Mouse (Mus musculus): Measurements from ENCODE around the gene Nme7. TPM values are rescaled to one million over a fixed set of nuclear protein-coding genes. Genes with fewer than 3 reads are reported as not detected.

Gene Nme7
- total RNA-seq (2018; cell fraction: chromatin; rRNA removed): 10 to 100 TPM in 22 of 26 experiments, 1 to 10 TPM in 4; 3.9 to 55.7 (median 34.3) TPM
- total RNA-seq (2018; cell fraction: cytosol; rRNA removed): 10 to 100 TPM in 22 of 26 experiments, 1 to 10 TPM in 4; 6.4 to 16.1 (median 11.9) TPM
- total RNA-seq (2018; cell fraction: nucleus; rRNA removed): 10 to 100 TPM in 19 of 26 experiments, 1 to 10 TPM in 7; 5.2 to 32.1 (median 15.4) TPM
- 10.9 to 12.9 TPM (median 11.3 TPM) in 3 replicates for polyA plus RNA-seq (2018)

GRCm38 (mm10) chr1:164303821-164304220, at the start of gene Nme7:
Gene Nme7, plus strand, starts transcription at chr1:164304121.
- 90% methylated on average over 5 of the region's 5 CpGs for WGBS (ENCODE audit: missing documents)
- peaks cover 34% of the 10 kb centered on the region for H3K79me2 ChIP-seq (ENCODE audit: inconsistent target)
- H3K36me3 ChIP-seq (ENCODE audit: inconsistent target): peaks cover 22% of the 10 kb centered on the region
- H3K4me3 ChIP-seq (ENCODE audit: inconsistent target): no peak within 1 kb of the TSS
- H3K27ac ChIP-seq: no peak within 1 kb of the TSS

- WGBS (ENCODE audit: missing documents): 92% methylated on average over 3 of the region's 3 CpGs
- Histone ChIP-seq H3K79me2 (ENCODE audit: inconsistent target) (peaks cover 54% of the 10 kb centered on the region), H3K36me3 (ENCODE audit: inconsistent target) (0 out of 2 replicates have a peak, but pooled peaks cover 7% of the 10 kb centered on the region), H3K4me3 (ENCODE audit: inconsistent target) (no peak overlapping the region), H3K27ac (no peak overlapping the region)
Measured at GRCm38 (mm10) chr1:164254836-164255235, 49.1 kb upstream of the Nme7 start.

GRCm38 (mm10) chr1:164260171-164261028, 43.5 kb upstream of the Nme7 start:
- H3K79me2 ChIP-seq (ENCODE audit: inconsistent target): no peaks in the 10 kb centered on the region
- no peak overlapping the region for H3K4me3 ChIP-seq (ENCODE audit: inconsistent target)
- WGBS (ENCODE audit: missing documents): 93% methylated on average over 16 of the region's 16 CpGs
- peaks cover 15% of the 10 kb centered on the region; the same call in 1 of the 2 replicates for H3K36me3 ChIP-seq (ENCODE audit: inconsistent target)
- H3K27ac ChIP-seq: no peak overlapping the region

GRCm38 (mm10) chr1:164261553-164261952, 42.4 kb upstream of the Nme7 start:
- no peaks in the 10 kb centered on the region for H3K79me2 ChIP-seq (ENCODE audit: inconsistent target)

GRCm38 (mm10) chr1:164270941-164271340, 33.0 kb upstream of the Nme7 start:
- WGBS (ENCODE audit: missing documents): 91% methylated on average over 7 of the region's 7 CpGs
- Histone ChIP-seq H3K4me3 (ENCODE audit: inconsistent target) (no peak overlapping the region), H3K79me2 (ENCODE audit: inconsistent target) (no peaks in the 10 kb centered on the region), H3K27ac (no peak overlapping the region), H3K36me3 (ENCODE audit: inconsistent target) (no peaks in the 10 kb centered on the region)

More at GRCm38 (mm10) chr1:164261553-164261952, 42.4 kb upstream of the Nme7 start:
- WGBS (ENCODE audit: missing documents): 87% methylated on average over 7 of the region's 7 CpGs
- Histone ChIP-seq H3K36me3 (ENCODE audit: inconsistent target) (peaks cover 15% of the 10 kb centered on the region; the same call in 1 of the 2 replicates), H3K4me3 (ENCODE audit: inconsistent target) (no peak overlapping the region), H3K27ac (no peak overlapping the region)

GRCm38 (mm10) chr1:164273659-164274058, 30.3 kb upstream of the Nme7 start:
- Histone ChIP-seq H3K4me3 (ENCODE audit: inconsistent target) (no peak overlapping the region), H3K36me3 (ENCODE audit: inconsistent target) (no peaks in the 10 kb centered on the region), H3K79me2 (ENCODE audit: inconsistent target) (no peaks in the 10 kb centered on the region), H3K27ac (no peak overlapping the region)
- WGBS (ENCODE audit: missing documents): 83% methylated on average over 6 of the region's 6 CpGs

- whole genome bisulfite sequencing (ENCODE audit: missing documents): under 1% methylated on average over 31 of the region's 31 CpGs
- no peaks in the 10 kb centered on the region for H3K36me3 ChIP-seq (ENCODE audit: inconsistent target)
- H3K79me2 ChIP-seq (ENCODE audit: inconsistent target): no peaks in the 10 kb centered on the region
- H3K27ac ChIP-seq: peak within 1 kb of the TSS; percentile 12; the same call in 1 of the 2 replicates
- peak within 1 kb of the TSS; percentile 66 for H3K4me3 ChIP-seq (ENCODE audit: inconsistent target)
Measured at GRCm38 (mm10) chr1:164275455-164275954, 28.4 kb upstream of the Nme7 start, which contains the start of gene Ccdc181. Gene Ccdc181, plus strand, starts transcription at chr1:164275585.

GRCm38 (mm10) chr1:164276552-164276951, 27.4 kb upstream of the Nme7 start:
- 85% methylated on average over 3 of the region's 3 CpGs for WGBS (ENCODE audit: missing documents)
- no peaks in the 10 kb centered on the region for H3K79me2 ChIP-seq (ENCODE audit: inconsistent target)
- no peak overlapping the region for H3K27ac ChIP-seq

GRCm38 (mm10) chr1:164279332-164279731, 24.6 kb upstream of the Nme7 start:
- Histone ChIP-seq H3K4me3 (ENCODE audit: inconsistent target) (no peak overlapping the region), H3K36me3 (ENCODE audit: inconsistent target) (no peaks in the 10 kb centered on the region)
- 87% methylated on average over 4 of the region's 4 CpGs for WGBS (ENCODE audit: missing documents)

More at GRCm38 (mm10) chr1:164276552-164276951, 27.4 kb upstream of the Nme7 start:
- Histone ChIP-seq H3K36me3 (ENCODE audit: inconsistent target) (no peaks in the 10 kb centered on the region), H3K4me3 (ENCODE audit: inconsistent target) (no peak overlapping the region)

GRCm38 (mm10) chr1:164284007-164284406, 19.9 kb upstream of the Nme7 start:
- no peaks in the 10 kb centered on the region for H3K36me3 ChIP-seq (ENCODE audit: inconsistent target)

More at GRCm38 (mm10) chr1:164279332-164279731, 24.6 kb upstream of the Nme7 start:
- Histone ChIP-seq H3K79me2 (ENCODE audit: inconsistent target) (no peaks in the 10 kb centered on the region), H3K27ac (no peak overlapping the region)

GRCm38 (mm10) chr1:164287406-164287805, 16.5 kb upstream of the Nme7 start:
- Histone ChIP-seq H3K4me3 (ENCODE audit: inconsistent target) (no peak overlapping the region), H3K79me2 (ENCODE audit: inconsistent target) (no peaks in the 10 kb centered on the region), H3K27ac (no peak overlapping the region), H3K36me3 (ENCODE audit: inconsistent target) (peaks cover 20% of the 10 kb centered on the region)
- 92% methylated on average over 15 of the region's 15 CpGs for WGBS (ENCODE audit: missing documents)

More at GRCm38 (mm10) chr1:164284007-164284406, 19.9 kb upstream of the Nme7 start:
- WGBS (ENCODE audit: missing documents): 85% methylated on average over 3 of the region's 3 CpGs
- Histone ChIP-seq H3K79me2 (ENCODE audit: inconsistent target) (no peaks in the 10 kb centered on the region), H3K4me3 (ENCODE audit: inconsistent target) (no peak overlapping the region), H3K27ac (no peak overlapping the region)

- no peak overlapping the region for H3K4me3 ChIP-seq (ENCODE audit: inconsistent target)
- H3K79me2 ChIP-seq (ENCODE audit: inconsistent target): no peaks in the 10 kb centered on the region
- peaks cover 46% of the 10 kb centered on the region for H3K36me3 ChIP-seq (ENCODE audit: inconsistent target)
- no peak overlapping the region for H3K27ac ChIP-seq
- WGBS (ENCODE audit: missing documents): 95% methylated on average over 5 of the region's 5 CpGs
Measured at GRCm38 (mm10) chr1:164292040-164292439, 11.9 kb upstream of the Nme7 start.

GRCm38 (mm10) chr1:164294071-164294470, 9.8 kb upstream of the Nme7 start:
- WGBS (ENCODE audit: missing documents): 90% methylated on average over 6 of the region's 6 CpGs
- Histone ChIP-seq H3K36me3 (ENCODE audit: inconsistent target) (peaks cover 57% of the 10 kb centered on the region), H3K4me3 (ENCODE audit: inconsistent target) (no peak overlapping the region), H3K27ac (no peak overlapping the region), H3K79me2 (ENCODE audit: inconsistent target) (no peaks in the 10 kb centered on the region)

- WGBS (ENCODE audit: missing documents): 96% methylated on average over 3 of the region's 5 CpGs
- Histone ChIP-seq H3K27ac (no peak overlapping the region), H3K4me3 (ENCODE audit: inconsistent target) (no peak overlapping the region), H3K79me2 (ENCODE audit: inconsistent target) (no peaks in the 10 kb centered on the region), H3K36me3 (ENCODE audit: inconsistent target) (peaks cover 63% of the 10 kb centered on the region)
Measured at GRCm38 (mm10) chr1:164296473-164296872, 7.4 kb upstream of the Nme7 start.

All from macrophage (primary cell).